Mouse (Mus musculus) CD4-positive helper T cell, adult 2 months (primary cell): Measurements from ENCODE around the gene Lrrtm3.

Experiments used
- DNase-seq: peaks from one replicate; pipeline ENCODE4 v3.0.0-alpha.2; 2012; ENCODE audit warnings: low read depth, missing footprints, low spot score

Gene Lrrtm3

DNA sequence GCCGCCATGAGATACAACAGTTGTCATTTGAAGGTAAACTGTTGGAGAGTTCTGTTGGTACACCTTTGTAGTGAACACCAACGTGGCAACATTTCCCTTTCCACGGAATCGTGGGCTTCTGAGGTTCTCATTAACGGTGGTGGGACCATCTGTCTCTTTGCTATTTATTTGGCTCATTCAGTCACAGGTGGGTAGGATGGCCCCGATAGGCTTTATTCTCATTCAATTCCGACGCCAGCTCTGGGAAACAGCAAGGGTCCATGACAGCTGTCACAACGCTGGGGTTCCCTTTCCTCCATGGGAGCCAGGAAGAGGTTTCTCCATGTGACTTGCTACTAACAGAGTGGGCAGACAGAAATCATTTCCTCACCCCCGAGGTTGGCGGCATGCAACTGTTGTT is 48.2 kb downstream of the Lrrtm3 start:
- no peak for DNase-seq

- no peak for DNase-seq
These were observed 48.9 kb downstream of the Lrrtm3 start for GRCm38 (mm10) chr10:64041218-64041617.

DNA sequence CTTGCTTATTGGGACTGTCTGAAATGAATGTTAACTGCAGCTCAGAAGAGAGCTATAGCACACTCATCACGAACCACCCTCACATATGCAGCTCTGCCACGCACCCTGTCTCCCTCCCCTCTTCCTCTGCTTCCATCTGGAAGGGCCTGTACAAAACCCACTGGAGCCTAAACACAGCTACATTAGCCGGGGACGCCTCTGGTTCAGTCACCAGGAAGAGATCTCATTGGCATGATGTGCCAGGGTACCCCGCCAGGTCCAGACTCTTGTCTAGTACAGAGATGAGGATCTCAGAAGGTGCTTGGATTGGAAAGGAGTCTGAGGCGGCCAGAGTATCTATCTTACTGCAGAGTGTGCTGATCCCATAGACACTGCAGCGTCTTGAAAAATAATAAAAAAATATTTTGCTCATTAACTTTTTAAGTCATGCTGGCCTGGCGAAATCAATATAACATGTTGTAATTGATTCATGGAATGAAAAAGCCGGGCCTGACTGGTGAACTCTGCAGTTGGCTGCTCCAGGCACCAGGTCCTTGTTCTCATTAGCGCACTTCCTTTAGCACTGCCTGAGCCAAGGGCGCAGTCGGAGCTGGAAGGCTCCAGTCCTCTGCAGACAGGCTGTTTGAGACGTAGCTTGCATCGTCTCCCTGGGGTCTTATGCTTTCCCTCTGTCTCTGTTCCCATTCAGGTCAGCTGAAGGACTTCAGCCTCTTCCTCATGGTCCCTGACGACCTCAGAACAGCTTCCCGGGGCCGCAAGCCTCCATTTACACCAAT is 50.1 kb downstream of the Lrrtm3 start:
- no peak for DNase-seq

DNA sequence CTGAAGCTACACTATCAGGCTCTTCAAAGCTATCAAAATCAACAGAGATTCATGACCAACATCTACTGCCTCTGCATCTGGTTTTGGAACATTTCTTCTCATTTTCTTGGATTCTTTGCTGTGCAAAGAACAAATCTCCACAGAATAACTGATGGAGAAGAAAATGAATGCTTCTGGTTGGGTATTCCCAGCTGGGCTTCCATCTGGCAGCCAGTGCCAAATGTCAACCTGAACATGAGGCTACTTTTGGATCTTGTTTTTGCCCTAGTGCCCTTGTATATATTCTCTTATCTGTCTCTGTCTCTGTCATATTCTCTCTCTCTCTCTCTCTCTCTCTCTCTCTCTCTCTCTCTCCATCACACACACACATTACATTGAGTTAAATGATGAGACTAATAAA is 59.2 kb downstream of the Lrrtm3 start:
- DNase-seq, result no peak

GRCm38 (mm10) chr10:64023340-64023739 is 66.7 kb downstream of the Lrrtm3 start:
- no peak for DNase-seq

DNA sequence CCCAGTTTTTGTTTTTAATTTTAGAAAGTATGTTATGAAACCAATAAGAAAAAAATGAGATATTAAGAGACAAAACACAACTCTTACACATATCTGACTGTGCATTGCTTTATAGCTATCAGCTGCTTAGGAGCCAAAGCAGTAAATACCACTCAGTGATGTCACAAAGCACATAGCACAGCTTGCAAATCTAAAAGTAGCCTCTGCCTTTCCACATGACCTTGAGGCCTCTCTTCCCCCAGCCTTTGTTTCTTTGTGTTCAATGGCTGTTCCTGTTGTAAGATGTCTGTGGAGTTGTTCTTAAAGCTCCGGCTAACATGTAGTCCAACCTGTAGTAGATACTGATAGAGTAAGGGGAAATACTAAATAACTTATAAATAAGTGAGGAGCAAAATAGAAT is 69.7 kb downstream of the Lrrtm3 start:
- no peak for DNase-seq

GRCm38 (mm10) chr10:64001996-64002395 is 88.1 kb downstream of the Lrrtm3 start:
- no peak for DNase-seq

DNA sequence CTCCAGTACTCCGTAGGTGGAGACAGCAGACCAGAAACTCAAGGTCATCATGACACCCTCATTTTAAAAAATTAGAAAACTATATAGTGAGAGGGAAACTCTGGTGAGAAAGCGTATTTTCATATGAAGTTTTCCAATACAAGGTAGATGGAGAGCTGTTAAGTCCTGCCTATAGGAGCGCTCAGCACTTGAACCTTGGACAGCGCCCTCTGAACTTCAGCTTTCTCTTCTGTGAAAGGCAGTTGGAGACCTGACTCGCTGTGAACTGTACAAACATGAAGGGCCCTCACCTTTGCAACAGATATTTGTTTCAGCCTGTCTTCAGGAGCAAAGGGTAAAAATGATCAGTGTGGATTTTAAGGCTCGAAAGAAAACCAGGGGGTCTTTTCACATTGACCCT is 88.5 kb downstream of the Lrrtm3 start:
- no peak for DNase-seq

- DNase-seq, result no peak
These were observed 95.8 kb downstream of the Lrrtm3 start for GRCm38 (mm10) chr10:63994251-63994650.

GRCm38 (mm10) chr10:63985576-63985975 is 104.5 kb downstream of the Lrrtm3 start:
- DNase-seq, result no peak

DNA sequence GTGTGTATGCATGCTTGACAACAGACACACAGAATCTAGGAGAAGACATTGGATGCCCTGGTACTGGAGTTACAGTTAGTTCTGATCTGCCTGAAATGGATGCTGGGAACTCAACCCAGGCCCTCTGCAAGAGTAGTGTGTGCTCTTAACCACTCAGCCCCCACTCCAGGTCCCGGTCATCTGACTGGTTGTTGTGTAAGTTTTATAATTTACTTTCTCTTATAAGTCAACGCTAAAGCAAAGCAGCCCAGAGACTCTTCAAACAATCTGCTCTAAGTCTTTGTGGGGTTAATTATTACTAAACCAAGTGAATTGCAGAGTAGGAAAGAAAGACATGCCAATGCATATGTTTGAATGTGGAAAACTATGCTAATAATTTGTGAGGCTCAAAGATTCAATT is 110.7 kb downstream of the Lrrtm3 start:
- no peak for DNase-seq

DNA sequence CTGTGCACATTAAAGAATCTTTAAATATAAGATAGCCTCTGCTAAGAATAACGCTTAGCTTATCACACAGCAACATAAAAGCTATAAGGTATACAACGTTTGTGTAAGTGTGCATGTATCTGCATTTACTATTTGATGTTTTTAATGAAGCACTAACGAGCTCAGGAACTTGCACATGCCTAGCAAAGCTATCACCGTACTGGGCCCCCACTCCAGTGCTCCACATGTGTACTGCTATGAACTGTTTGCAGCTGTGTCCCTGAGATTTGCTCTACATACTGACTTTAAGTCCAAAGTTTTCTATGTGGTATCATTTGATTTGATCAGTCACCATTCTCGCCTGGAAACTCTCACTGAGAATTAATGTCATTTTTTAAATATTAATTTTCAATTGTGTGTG is 111.1 kb downstream of the Lrrtm3 start:
- DNase-seq, result no peak

GRCm38 (mm10) chr10:63978535-63978934 is 111.5 kb downstream of the Lrrtm3 start:
- DNase-seq, result no peak

DNA sequence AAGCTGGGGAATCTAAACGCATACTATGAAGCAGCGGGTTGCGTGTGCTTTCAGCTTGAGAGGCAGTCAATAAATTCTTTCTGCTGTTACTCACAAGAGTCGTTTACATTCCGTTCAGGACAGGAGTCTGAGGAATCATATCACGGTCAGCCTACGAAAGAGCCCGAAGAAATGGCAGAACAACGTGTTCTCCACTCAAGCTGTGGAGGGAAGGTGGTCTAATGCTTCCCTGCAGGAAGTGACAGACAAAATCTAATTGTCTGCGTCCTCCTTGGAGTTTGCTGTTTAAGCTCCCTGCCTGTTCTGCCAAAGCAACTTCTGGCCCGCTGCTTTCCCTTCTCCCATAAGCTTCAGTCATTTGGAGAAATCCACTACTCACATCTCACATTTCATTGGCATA is 112.0 kb downstream of the Lrrtm3 start:
- DNase-seq, result no peak

DNA sequence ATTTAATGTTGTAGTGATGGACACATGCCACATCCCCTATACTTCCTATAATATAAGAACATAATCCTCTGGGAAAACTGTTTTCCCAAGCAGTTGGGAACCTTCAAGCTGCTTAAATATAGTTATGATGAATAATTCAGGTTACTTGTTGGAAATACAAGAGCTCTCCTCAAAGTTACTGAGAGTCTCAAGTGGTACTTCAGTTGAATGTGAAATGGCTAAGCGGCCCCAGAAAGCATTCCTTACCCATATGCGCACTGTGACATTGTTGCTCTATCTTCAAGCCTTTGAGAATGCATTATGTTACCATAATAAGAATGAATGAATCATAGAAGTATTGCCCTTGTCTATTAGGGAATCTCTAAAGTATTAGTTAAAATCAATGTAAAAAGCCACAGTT is 117.8 kb downstream of the Lrrtm3 start:
- DNase-seq, result no peak

- DNase-seq, result no peak
These were observed 135.7 kb downstream of the Lrrtm3 start for GRCm38 (mm10) chr10:63954308-63954930.

DNA sequence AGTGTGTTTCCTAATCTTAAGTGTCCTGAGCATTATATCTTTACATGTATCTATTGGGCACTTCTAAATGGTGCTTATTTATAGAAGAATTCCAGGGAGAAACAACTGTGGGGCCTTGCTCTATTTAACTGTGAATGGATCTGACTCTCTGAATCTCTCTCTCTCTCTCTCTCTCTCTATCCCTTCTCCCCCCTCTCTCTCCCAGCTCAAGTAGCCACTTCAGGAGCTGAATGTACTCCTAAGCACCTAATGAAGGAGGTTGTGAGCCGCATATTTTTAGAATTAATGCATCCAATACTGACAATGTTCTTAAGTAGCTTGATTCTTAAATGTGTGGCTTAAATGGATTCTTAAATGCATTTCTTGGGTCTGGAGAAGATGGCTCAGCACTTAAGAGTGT is 138.6 kb downstream of the Lrrtm3 start:
- DNase-seq, result no peak

DNA sequence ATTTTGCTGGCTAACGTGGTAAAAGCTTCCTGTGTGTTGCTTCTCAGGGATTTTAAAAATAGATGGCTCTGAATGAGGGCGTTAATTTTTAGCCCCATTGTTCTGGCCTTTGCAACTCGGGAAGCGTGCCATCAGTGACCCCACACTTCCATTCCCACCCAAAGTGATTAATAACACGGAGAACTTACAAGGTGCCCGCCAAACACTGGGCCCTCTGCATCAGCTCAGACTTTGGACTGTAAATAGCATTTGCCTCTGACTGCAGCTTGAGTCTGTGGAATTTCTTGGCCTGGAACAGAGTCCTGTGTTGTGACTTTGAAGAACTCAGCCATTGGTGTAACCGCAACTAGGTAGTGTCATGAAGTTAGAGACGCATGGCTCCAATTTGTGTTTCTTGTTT is 139.2 kb downstream of the Lrrtm3 start:
- DNase-seq, result no peak

- DNase-seq, result no peak
These were observed 142.8 kb downstream of the Lrrtm3 start for GRCm38 (mm10) chr10:63947266-63947665.

DNA sequence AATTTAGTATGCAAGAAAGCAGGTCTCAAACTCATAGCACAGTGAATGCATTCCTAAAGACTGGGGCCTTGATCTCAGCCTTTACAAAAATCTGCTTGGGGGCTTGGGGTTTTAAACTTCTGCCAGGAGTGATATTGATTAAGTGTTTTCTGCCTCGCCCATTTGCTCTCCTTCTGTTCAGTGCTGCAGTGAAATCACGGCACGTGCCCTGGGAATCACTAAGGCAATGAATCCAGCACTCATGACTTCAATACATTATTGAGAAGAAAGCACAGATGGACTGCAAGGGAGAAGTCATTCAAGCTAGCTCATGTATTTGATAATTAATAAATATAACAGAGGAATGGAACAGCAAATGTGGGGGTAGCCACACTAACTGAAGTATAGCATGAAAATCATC is 144.5 kb downstream of the Lrrtm3 start:
- DNase-seq, result no peak

DNA sequence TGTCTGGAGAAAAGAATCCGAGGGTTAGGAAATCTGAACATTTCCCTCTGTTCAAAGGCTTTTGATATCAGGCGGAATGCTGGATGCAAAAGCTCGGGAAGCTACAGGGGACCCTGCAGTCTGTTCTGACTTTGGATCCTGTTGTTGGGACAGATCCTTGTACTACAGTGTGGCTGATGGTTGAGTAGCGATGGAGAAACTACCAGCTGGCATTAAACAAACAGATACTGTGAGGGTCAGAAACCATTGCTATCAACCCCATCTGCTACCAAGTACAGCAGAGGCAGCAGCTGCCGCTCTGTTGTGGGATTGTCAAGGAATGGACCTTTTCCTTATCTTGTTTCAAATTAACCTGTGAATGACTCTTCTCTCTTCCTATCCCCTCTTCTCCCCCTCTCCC is 156.1 kb downstream of the Lrrtm3 start:
- no peak for DNase-seq

DNA sequence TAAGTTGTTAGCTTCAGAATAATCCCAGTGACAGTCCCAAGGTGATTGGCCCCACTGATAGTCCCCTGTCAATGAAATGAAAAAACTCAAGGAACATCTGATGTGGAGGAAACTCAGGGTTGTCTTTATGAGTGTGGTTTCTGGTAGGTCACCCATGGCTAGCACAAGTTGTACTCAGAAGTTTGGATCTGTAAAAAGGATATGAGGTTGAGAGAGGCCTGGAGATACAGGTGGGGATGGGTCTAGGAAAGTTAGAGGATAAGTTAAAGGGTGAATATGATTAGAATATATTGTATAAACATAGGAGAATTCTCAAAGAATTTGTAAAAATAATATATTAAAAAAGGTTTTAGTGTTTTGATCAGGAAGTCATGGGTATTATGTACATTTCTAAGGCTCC is 162.7 kb downstream of the Lrrtm3 start, which contains the start of gene Gm10118:
Gm10118 (minus strand) TSS at position 101 of the 400 bp plus-strand sequence.
- no peak for DNase-seq

DNA sequence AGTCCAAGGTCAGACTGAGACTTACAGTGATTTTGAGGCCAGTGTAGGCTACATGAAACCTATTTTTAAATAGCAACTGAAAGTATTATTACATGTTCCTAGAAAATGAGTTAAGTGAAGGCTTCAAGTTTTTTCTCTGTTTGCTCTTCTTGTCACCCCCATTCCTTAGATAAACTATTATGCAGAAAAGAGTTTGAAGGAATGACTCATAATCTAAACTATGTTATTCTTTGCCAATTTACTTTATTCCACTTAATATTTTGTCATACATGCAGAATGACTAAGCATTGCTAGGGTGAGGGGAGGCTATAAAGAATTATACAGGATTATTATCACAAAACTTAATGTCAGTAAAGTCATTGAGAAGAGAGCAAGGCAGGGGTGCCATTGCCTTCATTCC is 181.2 kb downstream of the Lrrtm3 start:
- DNase-seq, result no peak
